Mouse (Mus musculus) hindbrain, embryonic 16.5 days (tissue): ENCODE data around the gene Ppp4r3a. TPM values are rescaled to one million over a fixed set of nuclear protein-coding genes. Genes with fewer than 3 reads are reported as not detected.

ENCODE experiments used
- ATAC-seq: fragments of 200-750 bp; cut with Nextera tagmentation; 2 replicates; pipeline ENCODE4 v1.8.0; 2017; ENCODE audit warnings: moderate TSS enrichment, moderate library complexity
- H3K27ac ChIP-seq: fragments of 300-500 bp; sonication (generic); 2 replicates; pipeline ENCODE4 v1.5.1; 2014; ENCODE audit warnings: low read depth, mild to moderate bottlenecking, control low read depth, low read length, moderate library complexity
- H3K27me3 ChIP-seq: fragments of 300-500 bp; sonication (generic); replicated peaks from 2 replicates; pipeline ENCODE4 v1.6.1; 2014; ENCODE audit warnings: low read length; ENCODE audit not compliant: control insufficient read depth, insufficient read depth
- H3K36me3 ChIP-seq: fragments of 300-500 bp; sonication (generic); 2 replicates; pipeline ENCODE4 v1.6.1; 2014; ENCODE audit warnings: mild to moderate bottlenecking, low read length, moderate library complexity, mixed read lengths; ENCODE audit not compliant: control insufficient read depth, insufficient read depth
- H3K4me1 ChIP-seq: fragments of 300-500 bp; sonication (generic); 2 replicates; pipeline ENCODE4 v1.6.1; 2014; ENCODE audit warnings: low read depth, low read length; ENCODE audit not compliant: control insufficient read depth, insufficient read depth
- H3K4me2 ChIP-seq: fragments of 300-500 bp; sonication (generic); 2 replicates; pipeline ENCODE4 v1.6.1; 2014; ENCODE audit warnings: mild to moderate bottlenecking, low read length, control low read depth, moderate library complexity
- H3K4me3 ChIP-seq: fragments of 300-500 bp; sonication (generic); 2 replicates; pipeline ENCODE4 v1.5.1; 2014; ENCODE audit warnings: mild to moderate bottlenecking, low read length, control low read depth, moderate library complexity
- H3K9ac ChIP-seq: fragments of 300-500 bp; sonication (generic); 2 replicates; pipeline ENCODE4 v1.6.1; 2014; ENCODE audit warnings: low read depth, mild to moderate bottlenecking, control low read depth, low read length, moderate library complexity
- H3K9me3 ChIP-seq: fragments of 300-500 bp; sonication (generic); 2 replicates; pipeline ENCODE4 v1.6.1; 2014; ENCODE audit warnings: mild to moderate bottlenecking, low read length, moderate library complexity; ENCODE audit not compliant: control insufficient read depth
- WGBS: fragments of 180-500 bp; shearing (Covaris S2); extraction: QIAGEN DNeasy Blood & Tissue Kit; methylation state at CpG from one replicate; pipeline ENCODE4 v1.1.7; 2014; 5-methylcytosine and 5-hydroxymethylcytosine counted together
- polyA plus RNA-seq: library from polyadenylated mRNA; unstranded; fragments of >200 nt; fragmentation: Nextera tagmentation; extraction: Ambion mirVana; gene quantifications from 2 replicates; pipeline ENCODE4 v1.2.1, GENCODE M21; 2015

The Ppp4r3a gene
- polyA plus RNA-seq, 1 experiment from 2014 or later: 18.9 TPM

DNA sequence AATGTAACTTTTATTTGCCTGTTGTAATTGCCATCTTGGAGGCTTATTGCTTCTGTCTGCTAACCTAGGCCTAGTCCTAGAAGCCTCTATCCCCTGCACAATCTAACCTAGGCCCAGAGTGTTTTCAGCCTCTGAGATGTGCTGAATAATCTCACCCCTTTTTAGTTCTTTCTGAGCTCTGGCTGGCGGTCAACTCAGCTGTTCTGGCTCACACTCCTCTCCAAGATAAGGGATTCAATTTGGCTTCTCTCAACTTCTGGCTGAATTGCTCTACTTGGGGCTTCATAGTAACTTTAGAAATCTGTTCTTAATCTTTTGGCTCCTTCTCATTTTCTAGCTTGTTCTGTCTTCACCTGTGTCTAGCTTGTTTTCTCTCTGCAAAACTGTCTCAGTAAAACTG, 3.9 kb upstream of the Ppp4r3a start:
- Histone ChIP-seq H3K4me2 (no peak overlapping the region), H3K9me3 (no peaks in the 10 kb centered on the region), H3K4me3 (no peak overlapping the region), H3K4me1 (peaks cover 6% of the 10 kb centered on the region), H3K36me3 (no peaks in the 10 kb centered on the region), H3K9ac (no peak overlapping the region), H3K27me3 (no peaks in the 10 kb centered on the region), H3K27ac (no peak overlapping the region)
- no peak for ATAC-seq
- WGBS: 83% methylated on average over 1 of the region's 1 CpGs

DNA sequence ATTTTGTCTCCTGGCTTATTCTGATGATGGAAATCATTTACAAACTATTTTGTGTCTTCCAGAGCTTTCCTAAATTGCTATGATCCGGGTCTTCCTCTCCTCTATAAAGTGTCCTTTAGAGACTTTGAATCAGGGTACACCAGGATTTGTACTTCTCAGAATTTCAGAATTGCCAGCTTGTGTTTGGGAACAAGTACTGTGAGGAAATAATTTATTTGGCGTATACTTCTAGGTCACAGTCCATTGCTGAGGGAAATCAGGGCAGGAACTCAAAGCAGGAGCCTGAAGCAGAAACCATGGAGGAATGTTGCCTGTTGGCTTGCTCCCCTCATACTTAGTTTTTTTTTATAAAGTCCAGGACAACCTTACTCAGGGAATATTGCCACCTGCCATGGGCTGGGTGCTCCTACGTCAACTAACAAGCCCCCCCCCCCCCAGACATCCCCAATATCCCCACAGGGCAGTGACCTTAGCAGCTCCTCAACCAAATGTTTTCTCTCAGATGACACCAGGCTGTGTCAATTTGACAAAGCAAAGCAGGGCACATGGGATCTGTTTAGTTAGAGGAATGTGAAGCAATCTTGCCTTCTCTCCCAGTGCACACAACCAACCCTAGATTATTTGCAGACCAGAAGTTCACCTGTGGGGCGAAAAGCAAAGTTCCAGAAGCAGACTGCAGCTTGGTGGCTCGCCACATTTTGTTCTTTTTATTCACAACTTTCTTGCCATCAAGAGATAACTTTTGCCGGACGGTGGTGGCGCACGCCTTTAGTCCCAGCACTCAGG, 1.6 kb upstream of the Ppp4r3a start:
- Histone ChIP-seq H3K4me2 (peak overlapping the region; percentile 75; the same call in 1 of the 2 replicates), H3K27ac (no peak overlapping the region), H3K36me3 (no peaks in the 10 kb centered on the region), H3K27me3 (no peaks in the 10 kb centered on the region), H3K4me1 (peaks cover 20% of the 10 kb centered on the region), H3K9ac (no peak overlapping the region), H3K9me3 (no peaks in the 10 kb centered on the region), H3K4me3 (no peak overlapping the region)
- 92% methylated on average over 9 of the region's 9 CpGs for WGBS
- ATAC-seq: no peak

GRCm38 (mm10) chr12:101084237-101084636, 735 bp upstream of the Ppp4r3a start:
- ATAC-seq: no peak

DNA sequence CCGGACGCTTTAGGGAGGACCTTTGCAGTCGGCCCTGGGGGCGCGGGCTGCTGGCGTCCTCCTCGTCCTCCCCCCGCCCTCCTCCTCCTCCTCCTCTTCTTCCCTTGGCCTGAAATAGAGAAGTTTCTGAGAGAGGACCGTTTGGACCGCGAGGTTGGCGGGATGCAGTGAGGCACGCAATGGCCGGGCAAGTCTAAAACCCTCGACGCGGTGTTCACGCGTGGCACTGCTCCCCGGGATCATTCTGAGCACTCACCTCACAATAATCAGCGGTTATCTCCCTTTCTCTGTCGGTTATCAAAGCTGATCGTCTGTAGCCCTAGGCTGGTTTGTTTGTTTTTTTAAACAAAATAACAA, 315 bp upstream of the Ppp4r3a start:
- WGBS: under 1% methylated on average over 20 of the region's 23 CpGs

More at GRCm38 (mm10) chr12:101084237-101084636, 735 bp upstream of the Ppp4r3a start:
- peak overlapping the region; percentile 75 for H3K4me2 ChIP-seq
- H3K9ac ChIP-seq: peak overlapping the region; percentile 99
- H3K4me3 ChIP-seq: peak overlapping the region; percentile 99
- peak overlapping the region; percentile 99 for H3K27ac ChIP-seq
- H3K4me1 ChIP-seq: peaks cover 20% of the 10 kb centered on the region
- no peaks in the 10 kb centered on the region for H3K9me3 ChIP-seq
- no peaks in the 10 kb centered on the region for H3K36me3 ChIP-seq
- H3K27me3 ChIP-seq: no peaks in the 10 kb centered on the region
- WGBS: 13% methylated on average over 4 of the region's 4 CpGs

DNA sequence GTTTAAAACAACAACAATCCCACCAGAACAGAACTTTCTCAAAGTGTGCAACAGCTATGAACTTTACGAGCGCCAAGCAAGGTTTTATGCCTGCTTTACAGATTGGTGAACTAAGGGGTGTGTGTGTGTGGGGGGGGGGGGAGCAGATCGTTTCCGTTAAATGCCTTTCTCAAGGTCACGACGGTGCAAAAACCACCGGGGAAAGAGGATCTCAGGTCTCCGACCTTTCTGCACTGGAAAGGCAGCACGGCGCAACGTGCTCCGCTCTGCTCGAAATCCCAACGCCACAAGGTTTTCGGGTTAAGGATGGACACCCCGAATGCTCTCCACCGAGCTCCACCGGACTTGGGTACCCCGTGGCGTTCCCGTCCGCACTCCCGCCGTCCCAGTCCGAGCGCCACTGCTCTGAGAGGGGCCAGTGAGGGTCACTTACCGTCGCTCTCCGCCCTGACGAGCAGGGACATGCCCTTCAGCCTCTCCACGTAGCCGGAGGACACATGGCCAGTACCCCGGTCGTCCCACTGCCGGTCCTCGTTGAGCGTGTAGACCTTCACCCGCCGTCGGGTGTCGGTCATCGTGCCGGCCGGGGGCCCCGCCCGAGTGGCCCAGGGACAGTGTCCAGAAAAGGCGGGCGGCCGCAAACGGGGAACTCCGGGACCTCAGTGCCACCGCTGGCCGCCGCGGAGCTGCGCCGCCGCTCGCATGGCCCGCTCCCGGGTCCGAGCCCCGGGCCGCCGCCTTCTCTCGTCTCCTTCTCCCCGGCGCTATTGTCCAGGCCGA, 1.0 kb downstream of the Ppp4r3a start:
- H3K9ac ChIP-seq: peak overlapping the region; percentile 99
- no peaks in the 10 kb centered on the region for H3K27me3 ChIP-seq
- peak; percentile 3; the same call in 1 of the 2 replicates for ATAC-seq
- peak overlapping the region; percentile 96 for H3K4me2 ChIP-seq
- H3K36me3 ChIP-seq: no peaks in the 10 kb centered on the region
- H3K4me1 ChIP-seq: peaks cover 22% of the 10 kb centered on the region
- peak overlapping the region; percentile 99 for H3K4me3 ChIP-seq
- no peaks in the 10 kb centered on the region for H3K9me3 ChIP-seq
- peak overlapping the region; percentile 99 for H3K27ac ChIP-seq
- WGBS: under 1% methylated on average over 68 of the region's 69 CpGs

More for the DNA sequence above, 315 bp upstream of the Ppp4r3a start:
- ATAC-seq: peak; percentile 72; the same call in 1 of the 2 replicates
- H3K36me3 ChIP-seq: no peaks in the 10 kb centered on the region
- peaks cover 20% of the 10 kb centered on the region for H3K4me1 ChIP-seq
- peak overlapping the region; percentile 99 for H3K27ac ChIP-seq
- peak overlapping the region; percentile 99 for H3K4me3 ChIP-seq
- peak overlapping the region; percentile 99 for H3K9ac ChIP-seq
- no peaks in the 10 kb centered on the region for H3K9me3 ChIP-seq
- peak overlapping the region; percentile 75 for H3K4me2 ChIP-seq
- no peaks in the 10 kb centered on the region for H3K27me3 ChIP-seq

DNA sequence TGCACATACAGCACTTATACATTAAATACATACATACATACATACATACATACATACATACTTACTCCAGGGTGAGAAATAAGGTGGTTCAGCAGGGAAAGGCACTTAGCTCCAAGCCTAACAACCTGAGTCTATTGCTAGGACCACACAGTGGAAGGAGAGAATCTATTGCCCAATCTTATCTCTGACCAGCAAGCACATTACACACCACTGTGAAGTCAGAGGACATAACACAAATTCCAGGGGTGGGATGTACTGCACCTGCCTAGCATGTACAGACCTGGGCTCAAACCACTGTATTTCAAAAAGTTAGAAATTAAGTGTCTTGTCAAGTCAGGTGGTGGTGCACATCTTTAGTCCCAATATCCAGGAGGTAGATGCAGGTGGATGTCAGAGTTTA, 5.5 kb downstream of the Ppp4r3a start:
- Histone ChIP-seq H3K4me1 (peaks cover 16% of the 10 kb centered on the region), H3K27ac (no peak overlapping the region), H3K36me3 (no peaks in the 10 kb centered on the region), H3K4me3 (no peak overlapping the region), H3K27me3 (no peaks in the 10 kb centered on the region), H3K4me2 (no peak overlapping the region), H3K9me3 (no peaks in the 10 kb centered on the region), H3K9ac (no peak overlapping the region)
- no peak for ATAC-seq

DNA sequence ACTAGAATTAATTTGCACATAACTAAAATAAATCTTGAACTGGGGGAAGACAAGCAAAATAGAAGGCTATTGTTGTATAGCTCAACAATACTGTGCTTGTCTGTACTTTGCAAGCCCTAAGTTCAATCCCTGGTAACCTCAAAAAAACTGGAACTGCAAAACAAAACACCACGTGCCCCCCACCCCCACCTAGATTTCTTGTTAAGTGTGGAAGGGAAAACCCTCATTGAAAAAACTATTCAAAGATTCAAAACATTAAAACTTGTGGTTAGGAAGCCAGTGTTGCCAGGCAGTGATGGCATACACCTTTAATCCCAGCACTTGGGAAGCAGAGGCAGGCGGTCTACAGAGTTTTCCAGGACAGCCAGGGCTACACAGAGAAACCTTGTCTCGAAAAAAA, 8.1 kb downstream of the Ppp4r3a start:
- H3K9me3 ChIP-seq: no peaks in the 10 kb centered on the region
- H3K4me3 ChIP-seq: no peak overlapping the region
- ATAC-seq: no peak
- no peak overlapping the region for H3K27ac ChIP-seq
- H3K36me3 ChIP-seq: no peaks in the 10 kb centered on the region
- H3K4me2 ChIP-seq: no peak overlapping the region
- peaks cover 3% of the 10 kb centered on the region; the same call in 1 of the 2 replicates for H3K4me1 ChIP-seq
- no peak overlapping the region for H3K9ac ChIP-seq
- 93% methylated on average over 3 of the region's 3 CpGs for WGBS
- no peaks in the 10 kb centered on the region for H3K27me3 ChIP-seq

- WGBS: 87% methylated on average over 4 of the region's 4 CpGs
These were observed 8.6 kb downstream of the Ppp4r3a start for GRCm38 (mm10) chr12:101074821-101075429.

GRCm38 (mm10) chr12:101069813-101070212, 13.7 kb downstream of the Ppp4r3a start:
- 88% methylated on average over 1 of the region's 1 CpGs for WGBS
- no peak for ATAC-seq
- no peak overlapping the region for H3K9ac ChIP-seq

More at GRCm38 (mm10) chr12:101074821-101075429, 8.6 kb downstream of the Ppp4r3a start:
- Histone ChIP-seq H3K27ac (no peak overlapping the region), H3K9ac (no peak overlapping the region), H3K4me2 (no peak overlapping the region), H3K4me3 (no peak overlapping the region), H3K36me3 (no peaks in the 10 kb centered on the region), H3K27me3 (no peaks in the 10 kb centered on the region), H3K4me1 (peaks cover 2% of the 10 kb centered on the region; the same call in 1 of the 2 replicates), H3K9me3 (no peaks in the 10 kb centered on the region)
- ATAC-seq: no peak

More at GRCm38 (mm10) chr12:101069813-101070212, 13.7 kb downstream of the Ppp4r3a start:
- Histone ChIP-seq H3K27me3 (no peaks in the 10 kb centered on the region), H3K9me3 (no peaks in the 10 kb centered on the region), H3K4me1 (no peaks in the 10 kb centered on the region), H3K27ac (no peak overlapping the region), H3K4me3 (no peak overlapping the region), H3K36me3 (no peaks in the 10 kb centered on the region; the same call in 1 of the 2 replicates), H3K4me2 (no peak overlapping the region)
